Mouse (Mus musculus): ENCODE results near the gene Fkbp10. TPM values are rescaled to one million over a fixed set of nuclear protein-coding genes. Genes with fewer than 3 reads are reported as not detected.

The Fkbp10 gene
- polyA plus RNA-seq, 1 experiment from 2014 or later = 119 TPM

GRCm38 (mm10) chr11:100441797-100442196 is 26.3 kb downstream of the Fkbp10 start, which contains the start of the genes Nt5c3b and Klhl10:
Gene Nt5c3b (minus strand): TSS chr11:100441808.
Gene Klhl10 (plus strand): TSS chr11:100441917.
- WGBS = 87% methylated on average over 8 of the region's 8 CpGs
- no peak for ATAC-seq (ENCODE audit: extremely low read depth, insufficient number of reproducible peaks, low FRiP score, low TSS enrichment)
- H3K36me3 ChIP-seq = peaks cover 26% of the 10 kb centered on the region
- H3K27me3 ChIP-seq (replicated peaks) = no peaks in the 10 kb centered on the region
- peak within 1 kb of the TSS; percentile 71 for H3K4me2 ChIP-seq
- H3K4me3 ChIP-seq = peak within 1 kb of the TSS; percentile 91
- peak within 1 kb of the TSS; percentile 95 for H3K9ac ChIP-seq
- H3K9me3 ChIP-seq = no peaks in the 10 kb centered on the region
- H3K27ac ChIP-seq (replicated peaks) = peak within 1 kb of the TSS; percentile 67
- peaks cover 20% of the 10 kb centered on the region for H3K4me1 ChIP-seq

- Histone ChIP-seq H3K4me1 (peaks cover 20% of the 10 kb centered on the region), H3K4me2 (no peak overlapping the region), H3K27me3 (replicated peaks) (no peaks in the 10 kb centered on the region), H3K9ac (no peak overlapping the region), H3K4me3 (no peak overlapping the region), H3K27ac (replicated peaks) (no peak overlapping the region), H3K9me3 (no peaks in the 10 kb centered on the region), H3K36me3 (peaks cover 19% of the 10 kb centered on the region)
- no peak for ATAC-seq (ENCODE audit: extremely low read depth, insufficient number of reproducible peaks, low FRiP score, low TSS enrichment)
- 87% methylated on average over 6 of the region's 6 CpGs for WGBS
Measured at GRCm38 (mm10) chr11:100442625-100443024, 27.1 kb downstream of the Fkbp10 start.

GRCm38 (mm10) chr11:100457247-100457646 is 41.8 kb downstream of the Fkbp10 start:
- Histone ChIP-seq H3K27me3 (replicated peaks) (no peaks in the 10 kb centered on the region), H3K36me3 (peaks cover 50% of the 10 kb centered on the region), H3K4me1 (no peaks in the 10 kb centered on the region), H3K4me2 (no peak overlapping the region), H3K9me3 (no peaks in the 10 kb centered on the region), H3K27ac (replicated peaks) (no peak overlapping the region), H3K9ac (no peak overlapping the region), H3K4me3 (no peak overlapping the region)
- ATAC-seq (ENCODE audit: extremely low read depth, insufficient number of reproducible peaks, low FRiP score, low TSS enrichment) = no peak
- WGBS = 70% methylated on average over 4 of the region's 4 CpGs

GRCm38 (mm10) chr11:100457711-100458110 is 42.2 kb downstream of the Fkbp10 start:
- no peak for ATAC-seq (ENCODE audit: extremely low read depth, insufficient number of reproducible peaks, low FRiP score, low TSS enrichment)
- no peak overlapping the region for H3K4me2 ChIP-seq
- H3K36me3 ChIP-seq = peaks cover 53% of the 10 kb centered on the region
- H3K4me3 ChIP-seq = no peak overlapping the region
- WGBS = 82% methylated on average over 5 of the region's 5 CpGs
- no peak overlapping the region for H3K27ac ChIP-seq (replicated peaks)
- no peaks in the 10 kb centered on the region for H3K4me1 ChIP-seq
- H3K9me3 ChIP-seq = no peaks in the 10 kb centered on the region
- H3K9ac ChIP-seq = no peak overlapping the region
- no peaks in the 10 kb centered on the region for H3K27me3 ChIP-seq (replicated peaks)

- Histone ChIP-seq H3K27me3 (replicated peaks) (no peaks in the 10 kb centered on the region), H3K9ac (no peak overlapping the region), H3K4me3 (no peak overlapping the region), H3K36me3 (peaks cover 57% of the 10 kb centered on the region), H3K4me2 (no peak overlapping the region), H3K27ac (replicated peaks) (no peak overlapping the region), H3K4me1 (peaks cover 9% of the 10 kb centered on the region), H3K9me3 (no peaks in the 10 kb centered on the region)
- 91% methylated on average over 10 of the region's 10 CpGs for WGBS
- ATAC-seq (ENCODE audit: extremely low read depth, insufficient number of reproducible peaks, low FRiP score, low TSS enrichment) = no peak
Measured at GRCm38 (mm10) chr11:100462699-100463098, 47.2 kb downstream of the Fkbp10 start.

- Histone ChIP-seq H3K9ac (no peak overlapping the region), H3K27me3 (replicated peaks) (no peaks in the 10 kb centered on the region), H3K4me3 (no peak overlapping the region), H3K36me3 (peaks cover 49% of the 10 kb centered on the region), H3K27ac (replicated peaks) (no peak overlapping the region), H3K9me3 (no peaks in the 10 kb centered on the region), H3K4me1 (peaks cover 17% of the 10 kb centered on the region), H3K4me2 (no peak overlapping the region)
- WGBS = 83% methylated on average over 1 of the region's 1 CpGs
- ATAC-seq (ENCODE audit: extremely low read depth, insufficient number of reproducible peaks, low FRiP score, low TSS enrichment) = no peak
Measured at GRCm38 (mm10) chr11:100465229-100465792, 49.8 kb downstream of the Fkbp10 start.

GRCm38 (mm10) chr11:100465833-100466232 is 50.3 kb downstream of the Fkbp10 start:
- Histone ChIP-seq H3K36me3 (peaks cover 45% of the 10 kb centered on the region), H3K27ac (replicated peaks) (no peak overlapping the region), H3K4me3 (no peak overlapping the region), H3K9me3 (no peaks in the 10 kb centered on the region), H3K4me1 (peaks cover 22% of the 10 kb centered on the region), H3K9ac (no peak overlapping the region), H3K4me2 (no peak overlapping the region), H3K27me3 (replicated peaks) (no peaks in the 10 kb centered on the region)
- 32% methylated on average over 1 of the region's 1 CpGs for WGBS
- no peak for ATAC-seq (ENCODE audit: extremely low read depth, insufficient number of reproducible peaks, low FRiP score, low TSS enrichment)

- H3K27ac ChIP-seq (replicated peaks) = peak overlapping the region; percentile 81
- 4% methylated on average over 30 of the region's 30 CpGs for WGBS
- peak overlapping the region; percentile 99 for H3K4me2 ChIP-seq
- H3K9ac ChIP-seq = peak overlapping the region; percentile 98
- no peaks in the 10 kb centered on the region for H3K27me3 ChIP-seq (replicated peaks)
- peak overlapping the region; percentile 97 for H3K4me3 ChIP-seq
- ATAC-seq (ENCODE audit: extremely low read depth, insufficient number of reproducible peaks, low FRiP score, low TSS enrichment) = no peak
- peaks cover 25% of the 10 kb centered on the region for H3K4me1 ChIP-seq
- H3K9me3 ChIP-seq = no peaks in the 10 kb centered on the region
- H3K36me3 ChIP-seq = peaks cover 25% of the 10 kb centered on the region
Measured at GRCm38 (mm10) chr11:100471352-100472196, 56.1 kb downstream of the Fkbp10 start.

GRCm38 (mm10) chr11:100472197-100472934 is 56.9 kb downstream of the Fkbp10 start, which contains the start of gene Klhl11:
Gene Klhl11 (minus strand): TSS chr11:100472741.
- H3K4me1 ChIP-seq = peaks cover 25% of the 10 kb centered on the region
- H3K36me3 ChIP-seq = peaks cover 25% of the 10 kb centered on the region
- H3K27ac ChIP-seq (replicated peaks) = peak within 1 kb of the TSS; percentile 81
- H3K4me2 ChIP-seq = peak within 1 kb of the TSS; percentile 99
- peak within 1 kb of the TSS; percentile 97 for H3K4me3 ChIP-seq
- peak within 1 kb of the TSS; percentile 98 for H3K9ac ChIP-seq
- under 1% methylated on average over 83 of the region's 83 CpGs for WGBS
- ATAC-seq (ENCODE audit: extremely low read depth, insufficient number of reproducible peaks, low FRiP score, low TSS enrichment) = peak; percentile 76; the same call in 1 of the 2 replicates
- H3K9me3 ChIP-seq = no peaks in the 10 kb centered on the region
- no peaks in the 10 kb centered on the region for H3K27me3 ChIP-seq (replicated peaks)

GRCm38 (mm10) chr11:100472935-100473295 is 57.4 kb downstream of the Fkbp10 start:
- Histone ChIP-seq H3K9me3 (no peaks in the 10 kb centered on the region), H3K9ac (no peak overlapping the region), H3K36me3 (peaks cover 22% of the 10 kb centered on the region), H3K4me1 (peaks cover 25% of the 10 kb centered on the region), H3K4me2 (peak overlapping the region; percentile 99), H3K27me3 (replicated peaks) (no peaks in the 10 kb centered on the region), H3K27ac (replicated peaks) (peak overlapping the region; percentile 81; the same call in 1 of the 2 replicates), H3K4me3 (peak overlapping the region; percentile 97)
- 0 out of 2 replicates have a peak, but pooled peaks have one; percentile 10 for ATAC-seq (ENCODE audit: extremely low read depth, insufficient number of reproducible peaks, low FRiP score, low TSS enrichment)
- WGBS = 31% methylated on average over 5 of the region's 5 CpGs
